Mouse (Mus musculus) midbrain, postnatal 0 days (tissue): ENCODE measurements around the gene Sergef. TPM values are rescaled to one million over a fixed set of nuclear protein-coding genes. Genes with fewer than 3 reads are reported as not detected.
A peak's percentile ranks its signal among the peaks of the same experiment; 100 is the strongest.

Experiments used
- ATAC-seq: fragments of 200-750 bp; cut with Nextera tagmentation; 2 replicates; pipeline ENCODE4 v1.8.0; 2017; ENCODE audit warnings: moderate number of reproducible peaks, mild to moderate bottlenecking, moderate TSS enrichment, moderate library complexity; ENCODE audit not compliant: low FRiP score
- DNase-seq: peaks from one replicate; pipeline ENCODE4 v3.0.0-alpha.2; 2015; ENCODE audit warnings: low spot score
- H3K27ac ChIP-seq: fragments of 300-500 bp; sonication (generic); 2 replicates; pipeline ENCODE4 v1.5.1; 2014; ENCODE audit warnings: low read depth, mild to moderate bottlenecking, low read length, mixed read lengths
- H3K27me3 ChIP-seq: fragments of 300-500 bp; sonication (generic); 2 replicates; pipeline ENCODE4 v1.6.1; 2014; ENCODE audit warnings: low read length, control low read depth, mixed read lengths; ENCODE audit not compliant: insufficient read depth
- H3K36me3 ChIP-seq: fragments of 300-500 bp; sonication (generic); 2 replicates; pipeline ENCODE4 v1.6.1; 2014; ENCODE audit warnings: low read length, control low read depth, mixed read lengths; ENCODE audit not compliant: insufficient read depth
- H3K4me1 ChIP-seq: fragments of 300-500 bp; sonication (generic); 2 replicates; pipeline ENCODE4 v1.6.1; 2014; ENCODE audit warnings: mild to moderate bottlenecking, control low read depth, antibody characterized with exemption, low read length, mixed read lengths; ENCODE audit not compliant: insufficient read depth
- H3K4me2 ChIP-seq: fragments of 300-500 bp; sonication (generic); 2 replicates; pipeline ENCODE4 v1.6.1; 2014; ENCODE audit warnings: low read depth, mild to moderate bottlenecking, low read length, mixed read lengths; ENCODE audit not compliant: poor library complexity, severe bottlenecking
- H3K4me3 ChIP-seq: fragments of 300-500 bp; sonication (generic); 2 replicates; pipeline ENCODE4 v1.5.1; 2014; ENCODE audit warnings: low read depth, mild to moderate bottlenecking, low read length, moderate library complexity
- H3K9ac ChIP-seq: fragments of 300-500 bp; sonication (generic); replicated peaks from 2 replicates; pipeline ENCODE4 v1.6.1; 2014; ENCODE audit warnings: mild to moderate bottlenecking, low read length, moderate library complexity, mixed read lengths; ENCODE audit not compliant: poor library complexity, severe bottlenecking
- H3K9me3 ChIP-seq: fragments of 300-500 bp; sonication (generic); 2 replicates; pipeline ENCODE4 v1.6.1; 2016; ENCODE audit warnings: low read length, control low read depth
- CTCF ChIP-seq: IDR thresholded peaks from 2 replicates; pipeline ENCODE4 v1.5.1; 2016; ENCODE audit warnings: antibody characterized with exemption, mild to moderate bottlenecking
- WGBS: fragments of 180-500 bp; shearing (Covaris S2); extraction: QIAGEN DNeasy Blood & Tissue Kit; methylation state at CpG from one replicate; pipeline ENCODE4 v1.1.7; 2014; 5-methylcytosine and 5-hydroxymethylcytosine counted together
- polyA plus RNA-seq: library from polyadenylated mRNA; unstranded; fragments of >200 nt; fragmentation: Nextera tagmentation; extraction: Ambion mirVana; gene quantifications from 2 replicates; pipeline ENCODE4 v1.2.1, GENCODE M21; 2015
- total RNA-seq: library from RNA; depleted of rRNA; stranded (reverse); fragments of >200 nt; gene quantifications from 2 replicates; pipeline ENCODE4 v1.2.3, GENCODE M21; 2014

Gene Sergef
- total and polyA plus RNA-seq, 2 experiments from 2014 or later = 47.5 to 50.9 TPM

GRCm38 (mm10) chr7:46628375-46628975, 11.1 kb downstream of the Sergef start:
- Histone ChIP-seq H3K9me3 (no peaks in the 10 kb centered on the region), H3K36me3 (peaks cover 33% of the 10 kb centered on the region), H3K4me1 (no peaks in the 10 kb centered on the region), H3K4me3 (no peak overlapping the region), H3K9ac (no peak overlapping the region), H3K4me2 (no peak overlapping the region), H3K27ac (no peak overlapping the region), H3K27me3 (no peaks in the 10 kb centered on the region)
- DNase-seq (no peak), ATAC-seq (no peak)
- 41% methylated on average over 8 of the region's 8 CpGs for WGBS
- TF ChIP-seq CTCF = peak; percentile 53

GRCm38 (mm10) chr7:46623979-46624378, 15.6 kb downstream of the Sergef start:
- TF ChIP-seq CTCF = no peak
- Histone ChIP-seq H3K4me3 (no peak overlapping the region), H3K27ac (no peak overlapping the region), H3K4me2 (no peak overlapping the region), H3K36me3 (peaks cover 25% of the 10 kb centered on the region), H3K9me3 (no peaks in the 10 kb centered on the region), H3K4me1 (no peaks in the 10 kb centered on the region), H3K9ac (no peak overlapping the region), H3K27me3 (no peaks in the 10 kb centered on the region)
- ATAC-seq = no peak
- no peak for DNase-seq
- 55% methylated on average over 2 of the region's 3 CpGs for WGBS

- TF ChIP-seq CTCF = no peak
- no peaks in the 10 kb centered on the region for H3K27me3 ChIP-seq
- H3K27ac ChIP-seq = no peak overlapping the region
- H3K9ac ChIP-seq = no peak overlapping the region
- peaks cover 46% of the 10 kb centered on the region for H3K36me3 ChIP-seq
- 93% methylated on average over 23 of the region's 23 CpGs for WGBS
- ATAC-seq (no peak), DNase-seq (no peak)
- no peak overlapping the region for H3K4me2 ChIP-seq
- no peaks in the 10 kb centered on the region for H3K4me1 ChIP-seq
- no peaks in the 10 kb centered on the region for H3K9me3 ChIP-seq
- H3K4me3 ChIP-seq = no peak overlapping the region
Observed at GRCm38 (mm10) chr7:46618416-46619110, 21.0 kb downstream of the Sergef start.

DNA sequence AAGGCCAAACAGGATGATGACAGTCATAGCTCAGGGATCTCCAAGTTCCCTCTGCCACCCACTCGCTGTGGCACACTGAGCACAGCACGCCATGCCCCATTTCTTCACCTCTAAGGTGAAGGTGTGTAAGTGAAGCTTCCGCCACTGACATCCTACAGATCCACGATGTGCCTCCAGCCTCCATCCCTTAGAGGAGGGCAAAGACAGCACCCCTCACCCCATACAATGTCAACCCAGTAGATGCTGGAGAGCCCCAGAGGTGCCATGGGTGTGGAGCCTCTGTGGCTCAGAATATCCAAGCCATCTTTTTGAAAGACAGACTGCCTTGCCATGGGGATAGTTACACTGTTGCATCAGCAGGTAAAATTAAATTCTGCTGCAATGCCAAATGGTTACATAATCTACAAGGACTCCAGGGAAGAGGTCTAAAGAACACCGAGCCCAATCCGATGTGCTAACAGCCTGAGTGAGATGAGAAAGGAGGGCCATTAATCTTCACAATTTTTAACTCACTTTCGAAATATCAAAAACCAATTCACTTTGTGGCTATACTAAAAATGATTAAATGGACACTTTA, 23.1 kb downstream of the Sergef start:
- TF ChIP-seq CTCF = no peak
- H3K4me1 ChIP-seq = no peaks in the 10 kb centered on the region
- DNase-seq = no peak
- H3K4me2 ChIP-seq = no peak overlapping the region
- H3K4me3 ChIP-seq = no peak overlapping the region
- H3K9ac ChIP-seq = no peak overlapping the region
- peaks cover 64% of the 10 kb centered on the region for H3K36me3 ChIP-seq
- 90% methylated on average over 7 of the region's 7 CpGs for WGBS
- no peaks in the 10 kb centered on the region for H3K27me3 ChIP-seq
- H3K27ac ChIP-seq = no peak overlapping the region
- ATAC-seq = no peak
- H3K9me3 ChIP-seq = no peaks in the 10 kb centered on the region

DNA sequence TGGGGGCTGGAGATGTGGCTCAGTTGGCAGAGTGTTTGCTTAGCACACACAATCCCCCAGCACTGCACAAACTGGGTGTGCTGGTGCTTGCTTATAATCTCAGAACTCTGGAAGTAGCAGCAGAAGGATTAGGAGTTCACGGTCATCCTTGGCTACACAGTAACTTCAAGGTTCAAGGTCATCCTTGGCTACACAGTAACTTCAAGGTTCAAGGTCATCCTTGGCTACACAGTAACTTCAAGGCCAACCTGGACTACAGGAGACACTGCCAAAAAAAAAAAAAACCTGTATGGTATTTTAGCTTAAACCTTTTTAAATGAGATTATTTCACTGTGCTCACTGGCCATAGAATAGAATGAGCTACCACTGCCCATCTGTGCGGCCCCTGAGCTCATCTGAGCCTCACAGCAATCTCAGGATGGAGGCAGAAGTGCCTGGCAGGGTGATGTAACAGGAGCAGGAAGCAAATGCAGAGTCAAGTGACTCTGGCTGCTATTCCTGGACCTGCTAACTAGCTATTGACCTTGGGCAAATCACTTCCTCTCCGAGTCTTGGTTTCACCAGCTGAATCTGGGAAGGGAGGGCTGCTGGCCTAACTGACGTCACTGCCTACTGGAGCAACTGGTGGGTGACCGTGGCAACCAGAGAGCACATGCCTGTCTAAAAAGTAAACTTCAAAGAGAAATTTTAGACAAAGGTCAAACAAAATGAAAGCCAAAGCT, 24.2 kb downstream of the Sergef start:
- Histone ChIP-seq H3K36me3 (peaks cover 66% of the 10 kb centered on the region), H3K4me1 (no peaks in the 10 kb centered on the region), H3K9ac (no peak overlapping the region), H3K4me3 (no peak overlapping the region), H3K4me2 (no peak overlapping the region), H3K9me3 (no peaks in the 10 kb centered on the region), H3K27me3 (no peaks in the 10 kb centered on the region), H3K27ac (no peak overlapping the region)
- WGBS = 72% methylated on average over 5 of the region's 5 CpGs
- no peak for DNase-seq
- no peak for TF ChIP-seq CTCF
- no peak for ATAC-seq
